Mouse (Mus musculus) cerebellum, adult 11-12 months (tissue): Measurements from ENCODE around the gene Siah2.

Experiments
- DNase-seq: peaks from one replicate; pipeline ENCODE4 v3.0.0; 2022

The Siah2 gene

DNA sequence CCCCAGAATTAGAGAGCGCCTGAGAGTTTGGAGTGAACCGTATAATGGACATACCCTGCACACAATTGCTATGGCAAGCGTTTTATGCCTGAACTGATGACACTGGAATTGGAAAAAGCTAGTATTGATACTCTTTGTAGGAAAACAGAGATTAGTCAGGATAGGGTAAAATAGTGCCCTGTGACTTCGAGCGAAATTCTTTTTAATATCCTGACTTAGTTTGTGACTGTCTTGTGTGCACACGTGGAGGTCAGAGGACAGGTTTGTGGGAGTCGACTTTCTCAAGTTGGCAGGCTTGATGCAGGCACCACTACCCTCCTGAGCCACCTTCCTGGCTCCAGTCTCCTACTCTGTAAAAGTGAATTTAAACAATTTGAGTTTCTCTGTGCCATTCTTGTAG is 1.1 kb upstream of the Siah2 start:
- DNase-seq, result no peak

GRCm38 (mm10) chr3:58691374-58691939 is 743 bp downstream of the Siah2 start:
- DNase-seq, result peak; percentile 73

DNA sequence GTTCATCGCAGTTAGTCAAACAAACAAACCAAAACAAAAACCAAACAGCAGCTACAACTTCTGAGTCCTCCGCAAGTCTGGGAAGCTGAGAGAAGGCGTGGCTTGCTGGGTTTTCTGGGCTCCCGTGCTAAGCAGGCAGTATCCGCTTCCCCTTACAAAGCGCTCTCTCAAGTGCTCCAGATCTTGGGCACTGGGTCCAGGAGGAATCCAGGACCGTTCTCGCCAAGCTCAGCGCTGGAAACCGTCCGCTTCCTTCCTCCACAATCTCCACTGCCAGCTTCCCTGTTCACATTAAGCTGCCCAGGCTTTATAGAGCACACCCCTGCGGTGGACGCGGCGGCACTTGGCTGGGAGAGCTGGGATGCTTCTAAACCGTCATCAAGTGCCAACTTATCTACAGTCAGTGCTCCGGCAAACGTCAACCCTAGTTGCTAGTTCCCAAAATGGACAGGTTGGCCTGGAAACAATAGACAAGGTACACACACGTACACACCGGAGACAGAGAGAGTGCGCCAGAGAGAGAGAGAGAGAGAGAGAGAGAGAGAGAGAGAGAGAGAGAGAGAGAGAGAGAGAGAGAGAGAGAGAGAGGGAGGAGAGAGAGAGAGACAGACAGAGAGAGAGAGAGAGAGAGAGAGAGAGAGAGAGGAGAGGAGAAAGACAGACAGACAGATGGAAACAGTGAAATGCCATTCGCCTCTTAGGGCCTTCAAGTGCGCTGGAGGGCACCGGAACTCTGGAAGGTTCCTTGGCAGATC is 1.4 kb downstream of the Siah2 start:
- peak; percentile 93 for DNase-seq

DNA sequence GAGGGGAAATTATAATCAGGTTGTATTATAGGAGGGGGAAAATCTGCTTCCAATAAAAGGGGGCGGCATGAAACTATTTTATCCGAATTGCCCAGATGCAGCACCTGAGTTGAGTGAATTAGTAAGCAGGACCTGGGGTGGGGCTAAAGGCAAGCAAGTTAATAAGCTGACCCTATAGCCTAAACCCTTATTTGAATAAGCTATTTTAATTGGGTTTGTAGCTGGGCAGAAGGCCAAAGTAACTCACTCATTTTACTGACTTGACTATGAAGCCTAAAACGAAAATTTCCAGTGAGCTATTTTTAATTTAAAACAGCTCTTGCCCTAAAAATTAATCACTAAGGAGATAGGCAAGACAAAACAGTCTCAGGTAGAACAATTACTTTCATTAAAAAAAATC is 2.5 kb downstream of the Siah2 start:
- DNase-seq, result no peak

DNA sequence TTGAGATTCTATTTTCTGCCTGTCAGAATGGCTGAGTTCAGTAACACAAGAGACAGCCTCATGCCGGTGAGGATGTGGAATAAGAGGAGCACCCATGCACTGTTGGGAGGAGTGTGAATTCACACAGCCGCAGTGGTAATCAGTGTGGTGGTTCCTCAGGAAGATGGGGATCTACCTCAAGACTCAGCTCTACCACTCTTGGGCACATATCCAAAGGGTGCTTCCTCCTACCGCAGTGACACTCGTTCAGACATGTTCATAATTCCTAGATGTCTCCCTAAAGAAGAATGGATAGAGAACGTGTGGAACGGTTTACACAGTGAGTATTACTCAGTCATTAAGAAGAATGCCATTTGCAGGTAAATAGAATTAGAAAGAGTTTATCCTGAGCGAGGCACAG is 3.1 kb downstream of the Siah2 start:
- DNase-seq, result no peak

DNA sequence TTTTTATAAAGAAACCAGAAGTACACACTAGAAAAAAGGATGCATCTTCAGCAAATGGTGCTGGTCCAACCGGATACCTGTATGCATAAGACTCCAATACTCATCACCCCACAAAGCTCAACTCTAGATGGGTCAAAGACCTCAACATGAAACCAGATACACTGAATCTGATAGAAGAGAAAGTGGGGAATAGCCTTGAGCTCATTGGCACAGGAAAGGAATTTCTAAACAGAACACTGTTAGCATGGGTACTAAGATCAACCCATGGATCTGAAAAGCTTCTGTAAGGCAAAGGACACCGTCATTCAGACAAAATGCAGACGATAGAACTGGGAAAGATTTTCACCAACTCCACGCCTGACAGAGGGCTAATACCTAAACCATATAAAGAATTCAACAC is 3.6 kb downstream of the Siah2 start:
- no peak for DNase-seq

- no peak for DNase-seq
Observed at GRCm38 (mm10) chr3:58686922-58687284, 5.3 kb downstream of the Siah2 start.

DNA sequence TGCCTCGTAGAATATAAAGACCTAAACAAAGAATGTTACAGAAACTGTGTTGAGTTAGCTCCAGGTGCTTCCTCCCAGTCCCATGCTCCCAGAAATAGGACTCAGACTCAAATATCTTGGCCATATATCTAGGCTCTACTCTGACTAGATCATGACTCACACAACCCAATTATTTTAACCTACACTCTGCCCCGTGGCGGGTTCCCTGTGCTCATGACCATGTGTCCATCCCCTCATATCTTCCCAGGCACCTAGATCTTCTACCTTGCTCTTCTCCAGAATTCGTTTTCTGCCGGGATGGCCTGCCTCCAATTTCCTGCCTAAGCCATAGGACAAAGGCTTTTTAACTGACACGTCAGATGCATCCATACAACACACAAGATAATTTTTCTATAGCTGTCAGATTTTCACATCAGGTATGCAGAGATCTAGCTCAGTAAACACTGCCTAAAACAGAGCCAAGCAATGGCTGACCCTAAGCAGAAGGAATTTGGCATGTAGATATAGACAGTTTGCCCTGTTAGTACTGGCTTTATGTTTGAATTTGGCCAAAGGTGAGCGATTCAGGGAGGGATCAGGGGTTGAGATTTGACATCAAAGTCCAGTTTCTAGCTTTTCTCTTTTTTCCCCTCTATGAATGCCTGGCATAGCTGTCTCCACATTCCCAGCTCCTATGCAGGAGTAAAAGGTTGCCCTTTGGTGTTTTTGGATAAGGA is 5.8 kb downstream of the Siah2 start:
- no peak for DNase-seq

GRCm38 (mm10) chr3:58685396-58685795 is 6.8 kb downstream of the Siah2 start:
- no peak for DNase-seq

DNA sequence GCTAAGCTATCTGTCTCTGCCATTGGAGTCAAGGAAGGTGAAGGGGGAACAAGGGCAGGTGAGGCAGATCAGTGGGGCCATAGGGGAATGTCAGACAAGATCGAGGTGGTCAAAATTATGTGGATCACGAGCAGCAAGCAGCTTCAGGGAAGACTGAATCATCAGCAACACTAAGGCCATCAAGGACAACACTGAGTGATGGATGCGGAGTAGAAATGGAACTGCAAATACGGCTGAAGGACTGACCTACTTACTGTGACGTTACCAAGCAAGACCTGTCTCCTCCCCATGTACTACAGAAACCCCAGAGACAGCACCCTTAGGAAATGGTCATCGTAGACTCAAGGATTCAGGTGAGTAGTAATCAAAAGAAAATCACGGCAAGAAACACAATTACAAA is 8.9 kb downstream of the Siah2 start:
- DNase-seq, result no peak

GRCm38 (mm10) chr3:58682336-58682735 is 9.9 kb downstream of the Siah2 start:
- DNase-seq, result no peak

- DNase-seq, result no peak
Observed at GRCm38 (mm10) chr3:58681831-58682230, 10.4 kb downstream of the Siah2 start.

DNA sequence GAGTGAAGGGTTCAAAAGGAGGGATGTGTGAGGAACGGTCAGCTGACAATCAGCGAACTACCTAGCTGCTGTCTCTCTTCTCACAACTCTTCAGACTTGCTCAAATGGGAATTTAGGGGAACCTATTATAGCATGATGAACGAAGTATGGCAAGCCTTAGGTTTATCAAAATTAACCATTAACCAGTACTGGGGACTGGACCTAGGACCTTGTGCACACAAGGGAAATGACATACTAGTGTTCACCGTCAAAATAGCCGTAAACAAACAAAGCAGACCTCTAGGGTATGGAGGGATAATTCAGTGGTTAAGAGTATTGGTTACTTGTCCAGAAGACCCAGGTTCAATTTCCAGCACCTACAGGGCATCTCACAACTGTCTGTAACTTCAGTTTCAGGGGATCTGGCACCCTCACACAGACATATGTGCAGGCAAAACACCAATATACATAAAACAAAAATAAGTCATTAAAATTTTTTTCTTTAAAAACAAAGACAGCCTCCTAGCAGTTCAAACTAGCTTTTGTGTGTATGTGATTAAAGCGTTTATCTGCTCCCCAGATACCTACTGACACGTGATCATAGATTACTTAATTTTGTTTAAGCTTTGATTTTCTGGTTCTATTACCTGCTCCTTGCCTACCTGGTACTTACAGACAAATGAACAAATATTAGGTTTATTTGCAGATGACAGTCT is 11.1 kb downstream of the Siah2 start:
- DNase-seq, result no peak

GRCm38 (mm10) chr3:58679996-58680395 is 12.2 kb downstream of the Siah2 start:
- no peak for DNase-seq

GRCm38 (mm10) chr3:58678905-58679304 is 13.3 kb downstream of the Siah2 start:
- DNase-seq, result no peak

DNA sequence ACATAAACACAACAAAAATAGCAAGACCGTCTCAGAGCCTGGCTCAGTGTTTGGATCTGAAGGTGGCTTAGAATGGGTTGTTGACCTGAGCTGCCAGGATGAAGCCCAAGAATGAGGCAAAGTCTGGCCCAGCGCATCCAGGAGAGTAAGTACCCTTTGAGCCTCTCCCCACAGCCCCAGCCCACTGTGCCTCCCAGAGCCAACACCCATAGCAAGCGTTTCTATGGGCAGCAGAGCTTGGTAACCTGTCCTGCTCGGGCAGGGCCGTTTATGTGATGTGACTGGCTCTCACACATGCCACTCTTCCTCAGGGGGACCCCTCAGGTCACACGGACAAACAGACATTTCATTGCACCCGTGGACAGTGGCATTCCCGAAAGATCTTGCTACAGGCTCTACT is 13.8 kb downstream of the Siah2 start:
- DNase-seq, result no peak

GRCm38 (mm10) chr3:58677615-58678014 is 14.6 kb downstream of the Siah2 start:
- no peak for DNase-seq

DNA sequence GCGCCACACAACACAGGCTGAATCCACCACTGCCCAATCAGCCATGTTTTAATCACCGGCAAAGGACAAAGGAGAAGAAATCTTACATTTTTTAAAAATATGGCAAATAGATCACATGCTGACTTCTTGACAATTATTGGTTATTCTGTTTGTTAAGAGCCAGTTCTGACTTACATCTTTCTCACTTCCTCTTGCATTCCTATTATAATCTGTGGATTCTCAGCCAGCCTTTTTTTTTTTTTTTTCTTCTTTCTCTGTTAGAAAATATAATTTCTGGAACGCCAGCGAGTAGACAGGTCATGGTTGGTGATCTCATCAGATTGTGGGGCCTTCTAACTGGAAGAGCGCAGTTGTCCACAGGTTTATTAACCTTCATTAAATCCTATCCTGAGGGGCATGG is 18.9 kb downstream of the Siah2 start:
- DNase-seq, result no peak

- DNase-seq, result no peak
Observed at GRCm38 (mm10) chr3:58672481-58673183, 19.6 kb downstream of the Siah2 start.

GRCm38 (mm10) chr3:58671616-58672250 is 20.5 kb downstream of the Siah2 start:
- no peak for DNase-seq

GRCm38 (mm10) chr3:58663970-58664369 is 28.2 kb downstream of the Siah2 start:
- no peak for DNase-seq

DNA sequence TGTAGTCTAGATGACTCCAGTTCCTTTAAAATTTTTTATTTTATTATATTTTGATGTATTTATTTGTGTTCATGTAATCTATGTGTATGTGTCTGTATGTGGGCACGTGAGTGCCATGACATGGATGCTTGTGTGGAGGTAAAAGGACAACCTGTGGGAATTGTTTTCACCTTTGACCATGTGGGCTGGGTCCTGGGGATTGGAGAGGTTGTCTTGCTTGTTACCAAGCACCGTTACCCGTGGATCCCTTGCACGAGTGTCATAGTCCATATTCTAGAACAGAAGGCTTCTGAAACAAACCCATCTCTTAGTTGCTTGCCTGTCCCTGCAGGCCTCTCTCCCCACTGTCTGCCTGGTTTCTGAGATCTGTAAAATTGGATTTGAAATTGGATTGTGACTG is 31.6 kb downstream of the Siah2 start:
- no peak for DNase-seq

GRCm38 (mm10) chr3:58657356-58657755 is 34.8 kb downstream of the Siah2 start:
- DNase-seq, result no peak
